Mouse (Mus musculus) ovary, adult 18-20 months (tissue): Measurements from ENCODE around the gene Klf15.
A peak's percentile ranks its signal among the peaks of the same experiment; 100 is the strongest.

Experiments
- DNase-seq: peaks from one replicate; pipeline ENCODE4 v3.0.0; 2022; ENCODE audit warnings: low spot score, mixed read lengths

Klf15 gene

GRCm38 (mm10) chr6:90494155-90494554 lies 31.8 kb downstream of the Klf15 start:
- DNase-seq = no peak

- DNase-seq = no peak
Observed at GRCm38 (mm10) chr6:90494566-90494965, 32.2 kb downstream of the Klf15 start.

DNA sequence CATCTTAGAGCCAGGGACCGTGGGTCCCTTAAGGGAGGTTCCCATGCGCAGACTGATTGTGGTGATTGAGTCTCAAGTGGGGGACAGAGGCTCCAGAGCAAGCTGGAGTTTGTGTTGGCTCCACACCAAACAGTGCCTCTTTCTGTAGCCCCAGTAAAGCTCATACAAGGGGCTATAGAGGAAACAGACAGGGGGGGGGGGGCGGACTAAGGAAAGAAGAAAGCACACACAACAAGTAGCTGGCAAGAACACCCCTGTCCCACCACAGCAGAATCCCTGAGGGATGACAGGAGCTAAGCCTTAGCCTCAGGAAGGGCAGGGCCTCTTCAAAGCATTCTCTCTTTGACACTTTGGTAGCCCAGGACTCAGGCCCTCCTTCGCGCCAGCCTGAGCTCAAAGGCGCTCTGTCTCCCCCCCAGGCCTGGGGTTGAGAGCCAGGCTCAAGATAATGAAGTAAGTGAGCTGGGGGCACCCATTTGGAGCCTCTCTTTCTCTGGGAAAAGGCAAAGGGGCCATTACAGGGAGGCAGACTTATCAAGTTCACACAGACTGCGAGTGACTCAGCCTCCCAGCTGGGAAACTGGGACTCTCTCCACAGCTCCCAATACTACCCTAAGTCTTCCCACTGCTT lies 33.0 kb downstream of the Klf15 start:
- DNase-seq = no peak

GRCm38 (mm10) chr6:90496217-90496616 lies 33.8 kb downstream of the Klf15 start:
- no peak for DNase-seq

GRCm38 (mm10) chr6:90499509-90499908 lies 37.1 kb downstream of the Klf15 start:
- DNase-seq = no peak

GRCm38 (mm10) chr6:90501222-90501940 lies 39.0 kb downstream of the Klf15 start:
- no peak for DNase-seq

- DNase-seq = peak; percentile 51
Observed at GRCm38 (mm10) chr6:90505906-90506305, 43.5 kb downstream of the Klf15 start.

- DNase-seq = peak; percentile 76
Observed at GRCm38 (mm10) chr6:90506673-90507311, 44.4 kb downstream of the Klf15 start.

- DNase-seq = no peak
Observed at GRCm38 (mm10) chr6:90507443-90507842, 45.1 kb downstream of the Klf15 start.

- DNase-seq = peak; percentile 49
Observed at GRCm38 (mm10) chr6:90508197-90508624, 45.8 kb downstream of the Klf15 start.

- peak; percentile 53 for DNase-seq
Observed at GRCm38 (mm10) chr6:90509085-90509484, 46.7 kb downstream of the Klf15 start.

DNA sequence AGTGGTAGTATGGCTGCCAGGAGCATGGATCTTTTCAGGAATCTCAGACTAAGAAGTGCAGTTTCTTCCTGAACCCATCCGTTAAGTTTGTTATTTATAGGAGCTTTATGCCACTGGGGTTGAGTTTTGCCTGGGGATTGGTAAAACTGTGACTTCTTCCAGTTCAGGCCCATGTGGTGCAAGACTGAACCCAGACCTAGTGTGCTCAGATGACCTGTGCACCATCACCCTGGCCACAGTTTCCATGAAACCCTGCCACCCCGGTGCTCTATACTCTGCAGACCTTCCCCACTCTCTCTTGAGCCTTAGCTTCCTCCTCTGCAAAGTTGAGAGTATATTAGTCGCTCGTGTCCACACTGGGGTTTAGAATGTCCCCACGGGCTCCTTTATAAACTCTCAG lies 50.0 kb downstream of the Klf15 start:
- DNase-seq = no peak

DNA sequence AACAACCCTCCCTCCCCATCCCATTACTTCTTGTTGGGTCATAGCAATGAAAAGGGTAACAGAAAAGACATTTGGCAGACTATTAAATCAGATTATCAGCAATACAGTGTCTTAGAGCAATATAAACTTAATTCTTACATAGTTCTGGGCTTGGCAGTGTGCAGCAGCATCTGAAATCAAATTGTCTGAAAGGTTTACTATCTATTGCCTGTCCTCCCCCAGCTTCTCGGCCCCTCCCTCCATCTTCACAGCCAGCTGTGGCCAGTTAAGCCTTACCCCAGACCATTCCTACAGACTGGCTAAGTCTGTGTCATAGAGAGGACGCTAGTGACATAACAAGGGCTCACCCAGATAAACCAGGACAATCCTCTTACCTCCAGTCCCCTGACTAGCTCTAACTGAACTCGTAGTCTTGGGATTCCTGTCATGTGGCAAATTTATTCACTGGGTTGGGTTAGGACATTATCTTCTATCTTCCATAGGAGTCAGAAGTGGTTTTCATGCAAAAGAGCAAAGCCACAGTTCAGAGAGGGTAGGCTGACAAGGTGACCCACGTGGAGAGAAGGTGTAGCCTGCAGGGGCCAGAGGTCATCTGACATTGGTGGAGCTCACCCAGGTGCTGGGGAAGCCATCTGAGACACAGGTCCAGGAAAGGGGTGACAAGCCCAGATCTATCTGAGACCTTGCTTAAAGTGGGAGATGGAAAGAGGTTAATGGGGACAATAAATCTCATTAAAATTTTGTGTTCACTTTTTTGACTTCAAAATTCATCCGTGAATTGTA lies 50.9 kb downstream of the Klf15 start:
- no peak for DNase-seq

- no peak for DNase-seq
Observed at GRCm38 (mm10) chr6:90514369-90514768, 52.0 kb downstream of the Klf15 start.

- DNase-seq = peak; percentile 63
Observed at GRCm38 (mm10) chr6:90514883-90515405, 52.6 kb downstream of the Klf15 start.

GRCm38 (mm10) chr6:90518892-90519291 lies 56.5 kb downstream of the Klf15 start:
- DNase-seq = no peak

DNA sequence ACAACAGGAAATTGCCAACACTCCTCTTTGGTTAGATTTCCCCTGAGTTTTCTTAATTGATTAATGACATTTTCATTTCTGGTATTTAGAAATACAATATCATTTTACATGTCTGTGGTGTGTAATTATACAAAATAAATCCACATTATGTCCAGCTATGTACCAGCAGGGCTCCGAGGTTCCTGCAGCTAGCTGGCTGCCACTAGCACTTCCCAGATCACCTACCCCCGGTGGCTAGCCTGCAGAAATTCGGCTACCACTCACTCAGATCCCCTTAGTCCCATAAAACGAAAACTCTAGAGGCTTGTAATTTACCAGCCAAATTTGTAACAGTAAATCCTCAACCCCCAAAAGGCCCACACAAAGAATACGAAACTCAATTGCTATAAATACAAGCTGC lies 57.0 kb downstream of the Klf15 start:
- DNase-seq = no peak
